Mouse (Mus musculus): ENCODE measurements around the gene Acvr2b. TPM values are rescaled to one million over a fixed set of nuclear protein-coding genes. Genes with fewer than 3 reads are reported as not detected.
A peak's percentile ranks its signal among the peaks of the same experiment; 100 is the strongest.

Gene Acvr2b
- polyA plus RNA-seq, 2 experiments, result 7.9 to 18.9 TPM

DNA sequence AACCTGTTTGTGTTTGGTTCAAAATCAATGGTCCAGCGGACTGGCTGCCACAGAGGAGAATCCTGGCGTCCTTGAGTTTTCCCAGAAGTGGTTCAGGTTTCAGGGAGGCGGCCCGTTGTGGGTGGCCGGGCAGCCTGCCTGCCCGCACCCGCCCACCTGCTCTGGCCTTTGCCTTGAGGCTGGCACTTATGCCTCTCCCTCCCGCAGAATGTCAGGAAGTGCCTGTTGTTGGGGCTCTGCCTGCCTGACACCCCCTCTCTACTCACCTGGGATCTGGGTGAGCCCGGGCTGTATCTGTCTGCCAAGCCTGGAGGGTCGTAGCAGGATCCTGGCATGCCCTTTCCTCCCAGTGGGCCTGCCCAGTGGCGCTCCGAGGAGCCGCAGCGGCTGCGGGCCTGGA, 6.0 kb downstream of the Acvr2b start:
- ATAC-seq (ENCODE audit: low FRiP score, low read depth), result no peak
- no peak for TF ChIP-seq POLR2A (IDR thresholded peaks at IDR 0.05; ENCODE audit: borderline replicate concordance, extremely low read depth, insufficient read depth, insufficient read length)
- Histone ChIP-seq H3K4me1 (ENCODE audit: control insufficient read depth, insufficient read depth, low read length) (peaks cover 13% of the 10 kb centered on the region), H3K4me2 (replicated peaks; ENCODE audit: low read depth, low read length, severe bottlenecking) (no peak overlapping the region), H3K27ac (replicated peaks; ENCODE audit: low read depth, low read length) (no peak overlapping the region), H3K9me3 (ENCODE audit: control insufficient read depth, low read length) (peaks cover 16% of the 10 kb centered on the region; the same call in 1 of the 2 replicates), H3K9ac (ENCODE audit: low read depth, low read length, severe bottlenecking) (no peak overlapping the region), H3K36me3 (ENCODE audit: control insufficient read depth, insufficient read depth, low read length) (no peaks in the 10 kb centered on the region), H3K4me3 (replicated peaks; ENCODE audit: low read length) (no peak overlapping the region), H3K27me3 (ENCODE audit: control insufficient read depth, insufficient read depth, low read length) (no peaks in the 10 kb centered on the region)
- WGBS, result 72% methylated on average over 15 of the region's 15 CpGs
- no peak for DNase-seq (ENCODE audit: low spot score)

DNA sequence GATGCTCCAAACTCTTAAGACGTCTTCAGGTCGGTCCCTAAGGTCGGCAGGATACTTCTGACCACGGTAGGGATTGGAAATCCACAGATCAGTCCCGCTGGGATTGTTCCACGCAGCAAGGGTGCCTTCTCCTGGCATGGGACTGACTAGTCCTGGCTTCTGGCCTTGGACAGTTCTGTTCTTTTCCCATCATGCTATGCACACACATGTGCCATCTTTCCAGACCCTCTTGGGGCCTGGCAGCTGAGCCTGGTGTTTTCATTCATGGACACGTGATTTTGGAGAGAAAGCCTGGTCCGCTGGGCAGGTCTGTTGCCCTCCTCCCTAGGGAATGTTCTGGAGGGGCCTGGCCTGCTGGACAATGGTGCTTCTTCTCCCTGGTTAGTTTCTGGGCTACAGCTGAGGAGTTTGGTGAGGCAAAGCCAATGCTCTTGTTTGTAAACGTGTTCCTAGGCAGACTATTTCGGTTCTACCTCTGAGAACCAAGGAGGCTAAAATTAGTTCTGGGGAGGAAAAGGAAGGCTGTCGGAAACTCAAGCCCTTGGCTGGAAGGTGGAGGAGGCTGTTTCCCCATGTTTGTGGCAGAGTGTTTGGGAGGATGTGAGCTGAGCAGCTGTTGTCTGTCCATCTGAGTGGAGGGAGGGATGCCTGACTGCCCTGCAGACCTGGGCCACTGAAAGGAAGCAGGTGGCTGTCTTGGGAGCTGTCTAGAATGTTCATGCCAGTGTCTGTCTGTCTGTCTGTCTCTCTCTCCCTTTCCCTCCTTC, 7.2 kb downstream of the Acvr2b start:
- no peak overlapping the region for H3K4me3 ChIP-seq (replicated peaks; ENCODE audit: low read length)
- H3K36me3 ChIP-seq (ENCODE audit: control insufficient read depth, insufficient read depth, low read length), result no peaks in the 10 kb centered on the region
- no peak for TF ChIP-seq POLR2A (IDR thresholded peaks at IDR 0.05; ENCODE audit: borderline replicate concordance, extremely low read depth, insufficient read depth, insufficient read length)
- ATAC-seq (ENCODE audit: low FRiP score, low read depth) (peak; percentile 75), DNase-seq (ENCODE audit: low spot score) (no peak)
- H3K27me3 ChIP-seq (ENCODE audit: control insufficient read depth, insufficient read depth, low read length), result no peaks in the 10 kb centered on the region
- H3K27ac ChIP-seq (replicated peaks; ENCODE audit: low read depth, low read length), result peak overlapping the region; percentile 20; the same call in 1 of the 2 replicates
- peaks cover 7% of the 10 kb centered on the region for H3K4me1 ChIP-seq (ENCODE audit: control insufficient read depth, insufficient read depth, low read length)
- 79% methylated on average over 11 of the region's 11 CpGs for WGBS
- no peak overlapping the region for H3K4me2 ChIP-seq (replicated peaks; ENCODE audit: low read depth, low read length, severe bottlenecking)
- no peak overlapping the region for H3K9ac ChIP-seq (ENCODE audit: low read depth, low read length, severe bottlenecking)
- peaks cover 20% of the 10 kb centered on the region; the same call in 1 of the 2 replicates for H3K9me3 ChIP-seq (ENCODE audit: control insufficient read depth, low read length)

DNA sequence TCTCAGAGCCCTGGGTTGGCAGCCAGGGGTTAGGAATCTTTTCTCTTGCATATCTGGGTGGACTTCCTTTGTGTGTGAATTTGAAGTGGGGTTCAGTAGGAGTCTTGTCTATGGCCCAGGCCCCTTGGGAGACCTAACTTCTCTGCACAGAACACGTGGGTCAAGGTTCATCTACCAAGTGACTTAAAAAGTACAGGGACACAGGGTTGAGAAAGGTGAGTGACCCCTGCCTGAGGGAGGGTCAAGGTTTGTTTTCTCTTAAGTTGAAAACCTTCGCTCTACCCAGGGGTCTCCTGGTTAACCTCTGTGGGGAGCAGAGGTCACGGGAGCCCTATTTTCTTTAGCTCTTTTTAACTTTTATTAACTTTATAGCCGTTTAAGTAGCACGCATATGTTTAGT, 7.9 kb downstream of the Acvr2b start:
- DNase-seq (ENCODE audit: low spot score) (no peak), ATAC-seq (ENCODE audit: low FRiP score, low read depth) (no peak)
- Histone ChIP-seq H3K4me1 (ENCODE audit: control insufficient read depth, insufficient read depth, low read length) (peaks cover 5% of the 10 kb centered on the region), H3K9me3 (ENCODE audit: control insufficient read depth, low read length) (peaks cover 20% of the 10 kb centered on the region; the same call in 1 of the 2 replicates), H3K27me3 (ENCODE audit: control insufficient read depth, insufficient read depth, low read length) (no peaks in the 10 kb centered on the region), H3K27ac (replicated peaks; ENCODE audit: low read depth, low read length) (no peak overlapping the region), H3K9ac (ENCODE audit: low read depth, low read length, severe bottlenecking) (no peak overlapping the region), H3K4me2 (replicated peaks; ENCODE audit: low read depth, low read length, severe bottlenecking) (no peak overlapping the region), H3K36me3 (ENCODE audit: control insufficient read depth, insufficient read depth, low read length) (no peaks in the 10 kb centered on the region), H3K4me3 (replicated peaks; ENCODE audit: low read length) (no peak overlapping the region)
- TF ChIP-seq POLR2A (IDR thresholded peaks at IDR 0.05; ENCODE audit: borderline replicate concordance, extremely low read depth, insufficient read depth, insufficient read length), result no peak
- WGBS, result 74% methylated on average over 5 of the region's 5 CpGs

DNA sequence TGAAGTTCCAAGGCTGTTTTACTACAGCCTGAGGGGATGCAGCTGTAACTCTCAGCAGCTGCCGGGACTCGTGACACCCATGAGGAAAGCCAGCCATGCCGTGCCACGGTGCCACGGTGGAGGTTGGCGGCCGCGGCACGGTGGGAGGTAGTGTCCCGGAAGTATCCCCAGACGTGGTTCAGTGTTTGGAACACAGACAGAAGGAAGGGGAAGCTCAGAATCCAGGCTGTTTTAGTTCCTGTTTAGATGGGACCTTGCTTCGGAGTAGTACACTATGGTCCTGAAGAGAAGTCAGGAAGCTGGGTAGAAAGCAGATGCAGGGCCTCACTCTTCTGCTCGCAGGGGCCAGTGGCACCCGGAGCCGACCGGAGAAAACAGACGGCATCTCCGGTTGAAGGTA, 16.1 kb downstream of the Acvr2b start:
- no peak for TF ChIP-seq POLR2A (IDR thresholded peaks at IDR 0.05; ENCODE audit: borderline replicate concordance, extremely low read depth, insufficient read depth, insufficient read length)
- Histone ChIP-seq H3K9me3 (ENCODE audit: control insufficient read depth, low read length) (peaks cover 2% of the 10 kb centered on the region; the same call in 1 of the 2 replicates), H3K36me3 (ENCODE audit: control insufficient read depth, insufficient read depth, low read length) (no peaks in the 10 kb centered on the region), H3K4me1 (ENCODE audit: control insufficient read depth, insufficient read depth, low read length) (peaks cover 29% of the 10 kb centered on the region), H3K27ac (replicated peaks; ENCODE audit: low read depth, low read length) (peak overlapping the region; percentile 46), H3K9ac (ENCODE audit: low read depth, low read length, severe bottlenecking) (0 out of 2 replicates have a peak overlapping the region, but pooled peaks have one; percentile 12), H3K27me3 (ENCODE audit: control insufficient read depth, insufficient read depth, low read length) (no peaks in the 10 kb centered on the region), H3K4me2 (replicated peaks; ENCODE audit: low read depth, low read length, severe bottlenecking) (peak overlapping the region; percentile 25), H3K4me3 (replicated peaks; ENCODE audit: low read length) (no peak overlapping the region)
- ATAC-seq (ENCODE audit: low FRiP score, low read depth) (no peak), DNase-seq (ENCODE audit: low spot score) (no peak)
- WGBS, result 48% methylated on average over 18 of the region's 18 CpGs

DNA sequence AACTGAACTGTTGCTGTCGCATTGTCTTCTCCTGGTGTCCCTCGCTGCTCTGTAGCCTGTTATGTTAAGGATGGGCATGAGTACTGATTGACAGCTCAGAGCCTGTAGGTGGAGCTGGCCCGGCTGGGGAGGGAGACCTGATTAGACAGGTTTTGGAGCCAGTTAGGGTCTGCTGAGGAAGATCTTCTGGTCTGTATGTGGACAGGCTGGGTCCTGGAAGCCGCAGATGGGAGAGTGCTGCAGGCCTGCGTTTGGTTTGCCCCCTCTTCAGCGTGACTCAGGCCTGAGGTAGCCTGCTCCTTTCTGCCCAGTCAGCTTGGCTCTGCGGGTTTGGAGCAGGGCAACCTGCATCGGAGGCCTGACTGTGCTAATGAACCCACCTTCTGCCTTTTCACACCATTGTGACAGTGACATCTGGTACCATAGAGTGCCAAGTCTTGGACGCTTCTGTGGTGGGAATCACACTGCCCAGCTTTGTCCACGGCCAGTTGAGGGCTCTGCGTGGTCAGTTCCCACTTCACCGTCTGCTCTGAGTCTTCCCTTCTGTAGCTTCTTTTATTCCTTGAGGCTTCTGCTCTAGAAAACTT, 18.0 kb downstream of the Acvr2b start:
- Histone ChIP-seq H3K9me3 (ENCODE audit: control insufficient read depth, low read length) (no peaks in the 10 kb centered on the region), H3K27ac (replicated peaks; ENCODE audit: low read depth, low read length) (no peak overlapping the region), H3K4me3 (replicated peaks; ENCODE audit: low read length) (no peak overlapping the region), H3K36me3 (ENCODE audit: control insufficient read depth, insufficient read depth, low read length) (no peaks in the 10 kb centered on the region), H3K9ac (ENCODE audit: low read depth, low read length, severe bottlenecking) (no peak overlapping the region), H3K4me2 (replicated peaks; ENCODE audit: low read depth, low read length, severe bottlenecking) (no peak overlapping the region), H3K27me3 (ENCODE audit: control insufficient read depth, insufficient read depth, low read length) (no peaks in the 10 kb centered on the region), H3K4me1 (ENCODE audit: control insufficient read depth, insufficient read depth, low read length) (peaks cover 36% of the 10 kb centered on the region)
- DNase-seq (ENCODE audit: low spot score) (no peak), ATAC-seq (ENCODE audit: low FRiP score, low read depth) (no peak)
- WGBS, result 79% methylated on average over 12 of the region's 12 CpGs
- no peak for TF ChIP-seq POLR2A (IDR thresholded peaks at IDR 0.05; ENCODE audit: borderline replicate concordance, extremely low read depth, insufficient read depth, insufficient read length)
